Mouse (Mus musculus) 3134 (cell line): ENCODE data around the gene Psmd7.

ENCODE experiments used
- DNase-seq: peaks from one replicate; pipeline ENCODE4 v3.0.0-alpha.2; 2011; ENCODE audit warnings: low spot score; ENCODE audit not compliant: insufficient read length; ENCODE audit errors: extremely low read depth

Gene Psmd7

GRCm38 (mm10) chr8:107578541-107578940 is 9.7 kb downstream of the Psmd7 start:
- no peak for DNase-seq

- no peak for DNase-seq
These were observed 10.1 kb downstream of the Psmd7 start for GRCm38 (mm10) chr8:107578132-107578531.

- DNase-seq = no peak
These were observed 10.6 kb downstream of the Psmd7 start for GRCm38 (mm10) chr8:107577640-107578039.

GRCm38 (mm10) chr8:107576702-107577101 is 11.6 kb downstream of the Psmd7 start:
- DNase-seq = peak; percentile 56

- no peak for DNase-seq
These were observed 13.5 kb downstream of the Psmd7 start for GRCm38 (mm10) chr8:107574771-107575170.

- peak; percentile 45 for DNase-seq
These were observed 15.8 kb downstream of the Psmd7 start for GRCm38 (mm10) chr8:107572497-107572896.

GRCm38 (mm10) chr8:107571486-107572135 is 16.7 kb downstream of the Psmd7 start:
- no peak for DNase-seq

GRCm38 (mm10) chr8:107571046-107571445 is 17.2 kb downstream of the Psmd7 start:
- no peak for DNase-seq

GRCm38 (mm10) chr8:107562164-107562563 is 26.1 kb downstream of the Psmd7 start:
- no peak for DNase-seq

- DNase-seq = no peak
These were observed 27.3 kb downstream of the Psmd7 start for GRCm38 (mm10) chr8:107560820-107561536.

GRCm38 (mm10) chr8:107556511-107556936 is 31.7 kb downstream of the Psmd7 start:
- no peak for DNase-seq

- DNase-seq = no peak
These were observed 33.0 kb downstream of the Psmd7 start for GRCm38 (mm10) chr8:107555231-107555630.

- no peak for DNase-seq
These were observed 36.0 kb downstream of the Psmd7 start for GRCm38 (mm10) chr8:107552234-107552633.

- DNase-seq = no peak
These were observed 41.4 kb downstream of the Psmd7 start for GRCm38 (mm10) chr8:107546817-107547216.

- DNase-seq = no peak
These were observed 42.1 kb downstream of the Psmd7 start for GRCm38 (mm10) chr8:107546154-107546553.

GRCm38 (mm10) chr8:107545621-107546152 is 42.6 kb downstream of the Psmd7 start:
- peak; percentile 54 for DNase-seq

GRCm38 (mm10) chr8:107544651-107545174 is 43.6 kb downstream of the Psmd7 start:
- peak; percentile 87 for DNase-seq

- DNase-seq = no peak
These were observed 44.1 kb downstream of the Psmd7 start for GRCm38 (mm10) chr8:107544211-107544610.

GRCm38 (mm10) chr8:107543714-107544113 is 44.5 kb downstream of the Psmd7 start:
- DNase-seq = no peak

- peak; percentile 66 for DNase-seq
These were observed 46.1 kb downstream of the Psmd7 start for GRCm38 (mm10) chr8:107542151-107542550.

GRCm38 (mm10) chr8:107541369-107541768 is 46.9 kb downstream of the Psmd7 start:
- no peak for DNase-seq

- no peak for DNase-seq
These were observed 47.6 kb downstream of the Psmd7 start for GRCm38 (mm10) chr8:107540623-107541022.
